Mouse (Mus musculus) CD8-positive naive resting alpha-beta T cell, adult 57 days (primary cell): Measurements from ENCODE around the gene Rpf1. TPM values are rescaled to one million over a fixed set of nuclear protein-coding genes. Genes with fewer than 3 reads are reported as not detected.

ENCODE experiments used
- total RNA-seq: library from RNA; stranded (reverse); gene quantifications from one replicate; pipeline ENCODE4 v1.2.4, GENCODE M21; 2023

Gene Rpf1
- 108 TPM for total RNA-seq

GRCm38 (mm10) chr3:146520798-146521651 lies at the start of gene Rpf1:
Rpf1 (minus strand) TSS chr3:146521429.

GRCm38 (mm10) chr3:146570148-146570782 lies 49.0 kb upstream of the Rpf1 start, which contains the start of gene Uox:
Uox (plus strand) TSS chr3:146570426.

DNA sequence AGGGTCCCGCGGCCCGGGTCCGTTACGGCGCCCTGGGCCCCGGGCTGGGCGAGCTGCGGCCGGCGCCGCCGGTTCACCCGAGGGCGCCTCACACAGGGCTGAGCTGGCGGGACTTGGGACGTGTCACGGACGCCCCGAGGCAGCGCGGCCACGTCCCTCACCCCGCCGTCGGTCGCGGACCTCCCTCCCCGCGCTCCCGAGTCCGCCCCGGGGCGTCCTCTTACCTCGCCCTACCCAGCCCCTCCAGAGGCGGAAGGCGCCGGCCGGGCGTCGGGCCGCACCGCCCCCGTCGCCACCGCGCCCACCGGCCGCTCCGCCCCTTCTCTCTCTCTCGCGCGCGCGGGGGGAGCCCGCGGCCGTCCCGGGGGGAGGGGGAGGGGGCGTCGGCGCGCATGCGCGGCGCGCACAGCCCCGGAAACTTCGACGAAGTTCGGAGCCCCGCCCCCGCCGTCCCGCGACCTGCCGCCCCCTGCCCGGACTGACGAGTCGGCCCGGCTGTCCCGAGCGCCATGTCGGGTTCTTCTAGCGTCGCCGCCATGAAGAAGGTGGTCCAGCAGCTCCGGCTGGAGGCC lies 21.7 kb downstream of the Rpf1 start, which contains the start of the genes Spata1 and Gng5:
TSS of gene Spata1 (minus strand) at position 323 of the 572 bp plus-strand sequence.
TSS of gene Gng5 (plus strand) at position 377 of the 572 bp plus-strand sequence.

Other genes with a start within 250 kb of the Rpf1 start
- 4.4 TPM for gene Ssx2ip, start 116.8 kb downstream of the Rpf1 start, total RNA-seq
- gene Ctbs, start 71.6 kb downstream of the Rpf1 start, total RNA-seq = 11.4 TPM
- gene Spata1, start 21.7 kb downstream of the Rpf1 start, total RNA-seq = 8.8 TPM
- gene Gng5, start 21.6 kb downstream of the Rpf1 start, total RNA-seq = 143 TPM
- gene Uox, start 49.0 kb upstream of the Rpf1 start, total RNA-seq = not detected
- not detected for gene Dnase2b, start 94.2 kb upstream of the Rpf1 start, total RNA-seq
- not detected for gene 4930503B20Rik, start 129.9 kb upstream of the Rpf1 start, total RNA-seq
- not detected for gene Samd13, start 164.2 kb upstream of the Rpf1 start, total RNA-seq